Mouse (Mus musculus): ENCODE results near the gene Rpl41.

DNA sequence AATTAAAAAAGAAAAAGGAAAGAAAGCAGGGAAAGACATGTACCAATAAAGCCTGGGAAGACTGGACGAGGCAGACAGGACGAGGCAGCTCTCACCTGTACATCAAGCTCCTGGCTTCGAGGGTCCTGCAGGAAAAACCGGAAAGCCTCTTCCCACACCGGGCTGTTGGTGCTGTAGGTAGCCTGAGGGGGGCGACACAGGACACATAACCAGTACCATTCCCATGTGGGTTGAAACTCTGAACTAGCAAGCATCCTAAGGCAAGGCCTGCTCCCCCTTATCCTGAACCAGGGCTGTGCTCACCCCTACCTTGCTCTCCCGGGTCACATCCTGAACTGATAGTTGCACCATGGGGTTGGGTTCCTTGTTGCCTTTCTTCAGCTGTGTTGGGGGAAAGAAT is 30.3 kb downstream of the Rpl41 start:
- TF ChIP-seq GATA1 (IDR thresholded peaks at IDR 0.05; ENCODE audit: low read length): no peak
- no peak for TF ChIP-seq TAL1 (IDR thresholded peaks at IDR 0.05; ENCODE audit: low read length)
